Mouse (Mus musculus): ENCODE measurements around the gene Spc24.
"Not testable (repeated sequence)": the region's sequence is repeated elsewhere in the genome, so short reads cannot be mapped to it uniquely, and the experiment has no call there.

Spc24 gene

GRCm38 (mm10) chr9:21784517-21785307 lies 24.6 kb upstream of the Spc24 start:
- no peak for DNase-seq (ENCODE audit: low spot score in 2 of 2)

- DNase-seq (ENCODE audit: low spot score in 2 of 2): no peak
These were observed 21.8 kb upstream of the Spc24 start for GRCm38 (mm10) chr9:21781657-21782468.

GRCm38 (mm10) chr9:21777726-21778125 lies 17.6 kb upstream of the Spc24 start:
- no peak for DNase-seq (ENCODE audit: low spot score in 2 of 2)

- no peak for DNase-seq (ENCODE audit: low spot score in 2 of 2)
These were observed 14.2 kb upstream of the Spc24 start for GRCm38 (mm10) chr9:21774353-21774752.

GRCm38 (mm10) chr9:21773396-21773795 lies 13.3 kb upstream of the Spc24 start:
- not testable (repeated sequence) for DNase-seq (ENCODE audit: low spot score in 2 of 2)

GRCm38 (mm10) chr9:21769558-21770183 lies 9.6 kb upstream of the Spc24 start:
- DNase-seq (ENCODE audit: low spot score in 2 of 2): no peak

GRCm38 (mm10) chr9:21768511-21769411 lies 8.7 kb upstream of the Spc24 start:
- DNase-seq (ENCODE audit: low spot score in 2 of 2): no peak

GRCm38 (mm10) chr9:21767896-21768295 lies 7.8 kb upstream of the Spc24 start:
- no peak for DNase-seq (ENCODE audit: low spot score in 2 of 2)

- DNase-seq (ENCODE audit: low spot score in 2 of 2): no peak
These were observed 4.2 kb upstream of the Spc24 start for GRCm38 (mm10) chr9:21764084-21764999.

- no peak for DNase-seq (ENCODE audit: low spot score in 2 of 2)
These were observed 2.0 kb upstream of the Spc24 start for GRCm38 (mm10) chr9:21762135-21762534.

GRCm38 (mm10) chr9:21759718-21760117 lies 385 bp downstream of the Spc24 start:
- DNase-seq (ENCODE audit: low spot score in 2 of 2): no peak

GRCm38 (mm10) chr9:21758576-21759529 lies 1.2 kb downstream of the Spc24 start:
- no peak for DNase-seq (ENCODE audit: low spot score in 2 of 2)

- no peak for DNase-seq (ENCODE audit: low spot score in 2 of 2)
These were observed 5.4 kb downstream of the Spc24 start for GRCm38 (mm10) chr9:21754516-21755321.

GRCm38 (mm10) chr9:21754003-21754402 lies 6.1 kb downstream of the Spc24 start:
- no peak for DNase-seq (ENCODE audit: low spot score in 2 of 2)

GRCm38 (mm10) chr9:21752252-21752792 lies 7.8 kb downstream of the Spc24 start:
- no peak for DNase-seq (ENCODE audit: low spot score in 2 of 2)

GRCm38 (mm10) chr9:21751347-21751746 lies 8.8 kb downstream of the Spc24 start:
- no peak for DNase-seq (ENCODE audit: low spot score in 2 of 2)

GRCm38 (mm10) chr9:21750370-21750769 lies 9.7 kb downstream of the Spc24 start:
- no peak for DNase-seq (ENCODE audit: low spot score in 2 of 2)

Data from frontal cortex, postnatal 14 days (tissue).